Mouse (Mus musculus): Measurements from ENCODE around the gene Mical2.

The Mical2 gene

DNA sequence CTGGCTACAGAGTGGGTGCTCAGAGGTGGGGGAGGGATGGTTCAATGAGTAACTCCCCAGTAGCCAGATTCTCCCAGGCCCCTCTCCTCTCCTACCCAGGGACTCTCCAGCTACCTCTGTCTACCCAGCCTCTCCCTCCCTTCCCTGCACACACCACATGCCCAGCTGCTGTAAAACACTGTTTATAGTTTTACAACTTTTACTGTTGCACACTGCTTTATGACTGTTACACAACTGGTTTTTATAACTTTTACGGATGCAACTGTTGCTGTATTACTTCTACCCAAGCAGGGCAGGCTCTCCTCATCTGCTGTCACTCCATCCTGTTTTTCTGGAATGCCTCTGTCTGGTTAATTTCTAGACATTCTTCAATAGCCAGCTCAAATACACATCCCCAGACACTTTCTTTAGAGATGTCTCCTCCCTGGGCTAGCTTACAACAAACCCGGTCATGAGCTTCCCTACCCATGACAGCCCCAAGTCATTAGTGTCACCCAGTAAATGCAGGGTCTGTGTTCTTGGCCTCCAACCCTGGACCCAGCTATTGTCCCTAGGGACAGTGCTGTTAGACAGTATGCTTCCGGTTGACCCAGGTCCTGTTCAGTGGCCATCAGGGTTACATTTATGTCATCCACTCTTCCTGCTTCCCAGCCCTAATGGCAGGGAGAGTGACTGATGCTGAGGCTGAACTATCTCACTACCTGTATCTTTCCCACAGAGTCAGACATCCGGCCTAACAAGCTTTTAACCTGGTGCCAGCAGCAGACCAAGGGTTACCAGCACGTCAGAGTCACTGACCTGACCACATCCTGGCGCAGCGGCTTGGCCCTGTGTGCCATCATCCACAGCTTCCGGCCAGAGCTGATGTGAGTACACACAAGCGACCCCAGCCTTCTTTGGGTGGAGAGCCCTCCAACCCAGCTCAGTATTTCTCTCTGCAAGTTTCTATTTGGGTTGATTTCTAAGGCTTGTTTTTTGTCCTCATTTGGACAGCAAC lies 96.4 kb downstream of the Mical2 start:
- peaks cover 15% of the 10 kb centered on the region for H3K9me3 ChIP-seq (ENCODE audit: low read length)
- no peak overlapping the region for H3K4me3 ChIP-seq (replicated peaks; ENCODE audit: low read length)
- H3K4me1 ChIP-seq (replicated peaks; ENCODE audit: low read depth, low read length), result no peaks in the 10 kb centered on the region
- no peak for TF ChIP-seq POU5F1 (IDR thresholded peaks at IDR 0.05; ENCODE audit: borderline replicate concordance, low read length)
- no peak for TF ChIP-seq NANOG (IDR thresholded peaks at IDR 0.05; ENCODE audit: borderline replicate concordance, low read length)
- TF ChIP-seq CTCF (conservative IDR thresholded peaks at IDR 0.05; ENCODE audit: low read length), result no peak
- H3K27me3 ChIP-seq (ENCODE audit: insufficient read depth, low read length), result no peaks in the 10 kb centered on the region
- no peaks in the 10 kb centered on the region for H3K36me3 ChIP-seq (ENCODE audit: insufficient read depth, low read length)

DNA sequence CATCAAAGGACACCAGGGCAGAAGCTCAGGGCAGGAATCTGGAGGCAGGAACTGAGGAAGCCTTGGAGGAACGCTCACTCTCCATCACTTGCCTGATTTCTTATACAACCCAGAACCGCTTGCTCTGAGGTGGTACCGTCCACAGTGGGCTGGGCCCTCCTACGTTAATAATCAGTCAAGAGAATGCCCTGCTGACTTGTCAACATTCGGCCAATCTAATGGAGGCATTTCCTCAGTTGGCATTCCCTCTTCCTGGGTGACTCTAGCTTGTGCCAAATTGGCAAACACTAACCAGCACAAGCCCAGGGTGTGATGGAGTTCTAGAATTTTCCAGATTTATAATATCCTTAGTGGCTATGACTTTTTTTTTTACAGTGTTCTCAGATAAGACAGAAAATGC lies 98.9 kb downstream of the Mical2 start:
- Histone ChIP-seq H3K9me3 (ENCODE audit: low read length) (peaks cover 6% of the 10 kb centered on the region), H3K36me3 (ENCODE audit: insufficient read depth, low read length) (no peaks in the 10 kb centered on the region), H3K4me1 (replicated peaks; ENCODE audit: low read depth, low read length) (no peaks in the 10 kb centered on the region), H3K27me3 (ENCODE audit: insufficient read depth, low read length) (no peaks in the 10 kb centered on the region), H3K4me3 (replicated peaks; ENCODE audit: low read length) (no peak overlapping the region)
- TF ChIP-seq POU5F1 (IDR thresholded peaks at IDR 0.05; ENCODE audit: borderline replicate concordance, low read length) (no peak), CTCF (conservative IDR thresholded peaks at IDR 0.05; ENCODE audit: low read length) (no peak), NANOG (IDR thresholded peaks at IDR 0.05; ENCODE audit: borderline replicate concordance, low read length) (no peak)

DNA sequence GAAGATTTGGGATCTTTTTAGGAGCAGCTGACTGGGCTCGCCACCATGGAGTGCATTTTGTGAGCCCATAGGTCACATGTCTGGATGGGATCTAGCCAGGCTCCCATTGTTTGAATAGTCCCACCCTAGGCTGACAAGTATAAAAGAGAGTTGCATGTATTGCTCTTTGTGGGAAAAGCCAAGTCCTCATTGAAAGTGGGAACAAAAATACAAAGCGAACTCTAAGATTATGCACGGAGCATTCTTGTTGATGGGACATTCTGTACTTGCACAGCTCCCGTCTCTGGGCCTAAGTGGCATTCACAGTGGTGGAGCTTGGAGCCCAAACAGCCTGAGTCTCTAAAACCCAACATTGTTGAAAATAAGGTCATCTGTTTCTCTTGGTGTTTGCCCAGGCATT lies 101.2 kb downstream of the Mical2 start:
- Histone ChIP-seq H3K4me3 (replicated peaks; ENCODE audit: low read length) (no peak overlapping the region), H3K36me3 (ENCODE audit: insufficient read depth, low read length) (no peaks in the 10 kb centered on the region), H3K27me3 (ENCODE audit: insufficient read depth, low read length) (peaks cover 3% of the 10 kb centered on the region; the same call in 1 of the 2 replicates), H3K9me3 (ENCODE audit: low read length) (no peaks in the 10 kb centered on the region), H3K4me1 (replicated peaks; ENCODE audit: low read depth, low read length) (no peaks in the 10 kb centered on the region)
- TF ChIP-seq NANOG (IDR thresholded peaks at IDR 0.05; ENCODE audit: borderline replicate concordance, low read length), result no peak
- TF ChIP-seq POU5F1 (IDR thresholded peaks at IDR 0.05; ENCODE audit: borderline replicate concordance, low read length), result no peak
- TF ChIP-seq CTCF (conservative IDR thresholded peaks at IDR 0.05; ENCODE audit: low read length), result no peak

DNA sequence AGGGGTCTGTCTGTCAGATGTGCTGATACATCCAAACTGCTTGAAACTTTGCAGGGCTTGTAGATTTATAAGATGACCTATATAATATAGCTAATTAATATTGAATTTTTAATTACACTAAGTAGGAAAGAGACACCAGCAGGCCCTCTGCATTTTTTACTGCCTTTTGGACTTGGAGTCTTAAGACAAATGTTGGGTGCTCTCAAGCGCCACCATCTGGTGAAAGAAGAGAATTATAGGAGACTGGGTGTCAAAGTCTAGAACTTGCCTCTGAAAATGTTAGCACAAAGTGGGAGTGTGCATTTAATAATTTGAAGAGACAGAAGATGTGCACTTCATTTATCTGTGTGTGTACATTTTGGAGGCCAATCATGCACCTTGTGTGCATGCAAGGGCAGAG lies 103.3 kb downstream of the Mical2 start:
- no peaks in the 10 kb centered on the region for H3K9me3 ChIP-seq (ENCODE audit: low read length)
- no peaks in the 10 kb centered on the region for H3K4me1 ChIP-seq (replicated peaks; ENCODE audit: low read depth, low read length)
- no peak overlapping the region for H3K4me3 ChIP-seq (replicated peaks; ENCODE audit: low read length)
- peaks cover 11% of the 10 kb centered on the region for H3K27me3 ChIP-seq (ENCODE audit: insufficient read depth, low read length)
- TF ChIP-seq CTCF (conservative IDR thresholded peaks at IDR 0.05; ENCODE audit: low read length) (peak; percentile 65), POU5F1 (IDR thresholded peaks at IDR 0.05; ENCODE audit: borderline replicate concordance, low read length) (no peak)
- no peaks in the 10 kb centered on the region for H3K36me3 ChIP-seq (ENCODE audit: insufficient read depth, low read length)

DNA sequence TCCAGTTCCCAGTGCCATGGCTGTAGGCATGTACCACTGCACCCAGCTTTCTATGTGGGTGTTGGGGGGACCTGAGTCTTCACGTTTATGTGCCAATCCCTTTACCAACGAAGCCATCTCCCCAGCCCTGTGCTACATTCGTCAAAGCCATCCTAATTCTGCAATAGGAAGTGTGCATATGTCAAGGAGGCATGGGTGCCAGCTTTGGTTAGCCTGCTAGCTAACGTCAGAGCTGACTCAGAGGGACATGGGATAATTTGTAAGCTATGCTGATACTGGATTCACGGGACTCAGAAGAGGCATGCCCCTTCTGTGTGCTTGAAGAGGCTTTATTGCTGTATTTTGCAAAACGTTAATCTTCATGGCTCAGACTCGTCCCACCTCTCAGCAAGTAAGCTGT lies 103.8 kb downstream of the Mical2 start:
- no peaks in the 10 kb centered on the region for H3K9me3 ChIP-seq (ENCODE audit: low read length)

DNA sequence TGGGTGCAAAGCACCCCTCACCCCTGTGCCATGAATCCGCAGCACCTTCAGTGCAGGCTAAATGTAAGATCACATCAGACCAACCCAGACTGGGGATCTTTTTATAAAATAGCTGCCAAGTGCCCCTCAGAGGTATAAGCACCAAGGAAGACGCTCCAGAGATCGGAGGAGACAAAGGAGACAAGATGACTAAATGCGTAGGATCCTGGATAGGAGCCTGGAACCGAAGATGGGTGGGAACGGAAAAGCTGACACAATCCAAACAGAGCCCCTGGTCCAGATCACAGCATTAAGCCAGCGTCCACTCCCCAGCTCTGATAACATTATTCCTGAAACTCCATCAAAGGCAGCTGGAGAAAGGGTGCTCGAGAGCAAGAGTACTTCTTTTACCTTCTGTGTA lies 105.3 kb downstream of the Mical2 start:
- H3K27me3 ChIP-seq (ENCODE audit: insufficient read depth, low read length), result peaks cover 13% of the 10 kb centered on the region
- TF ChIP-seq CTCF (conservative IDR thresholded peaks at IDR 0.05; ENCODE audit: low read length), result no peak
- TF ChIP-seq NANOG (IDR thresholded peaks at IDR 0.05; ENCODE audit: borderline replicate concordance, low read length), result no peak
- TF ChIP-seq POU5F1 (IDR thresholded peaks at IDR 0.05; ENCODE audit: borderline replicate concordance, low read length), result no peak
- H3K9me3 ChIP-seq (ENCODE audit: low read length), result no peaks in the 10 kb centered on the region
- no peaks in the 10 kb centered on the region for H3K36me3 ChIP-seq (ENCODE audit: insufficient read depth, low read length)
- H3K4me1 ChIP-seq (replicated peaks; ENCODE audit: low read depth, low read length), result no peaks in the 10 kb centered on the region
- H3K4me3 ChIP-seq (replicated peaks; ENCODE audit: low read length), result no peak overlapping the region

More for the DNA sequence above, 103.8 kb downstream of the Mical2 start:
- TF ChIP-seq NANOG (IDR thresholded peaks at IDR 0.05; ENCODE audit: borderline replicate concordance, low read length), result no peak
- TF ChIP-seq POU5F1 (IDR thresholded peaks at IDR 0.05; ENCODE audit: borderline replicate concordance, low read length), result no peak
- no peak for TF ChIP-seq CTCF (conservative IDR thresholded peaks at IDR 0.05; ENCODE audit: low read length)
- H3K4me1 ChIP-seq (replicated peaks; ENCODE audit: low read depth, low read length), result no peaks in the 10 kb centered on the region
- no peak overlapping the region for H3K4me3 ChIP-seq (replicated peaks; ENCODE audit: low read length)
- peaks cover 11% of the 10 kb centered on the region for H3K27me3 ChIP-seq (ENCODE audit: insufficient read depth, low read length)
- no peaks in the 10 kb centered on the region for H3K36me3 ChIP-seq (ENCODE audit: insufficient read depth, low read length)

DNA sequence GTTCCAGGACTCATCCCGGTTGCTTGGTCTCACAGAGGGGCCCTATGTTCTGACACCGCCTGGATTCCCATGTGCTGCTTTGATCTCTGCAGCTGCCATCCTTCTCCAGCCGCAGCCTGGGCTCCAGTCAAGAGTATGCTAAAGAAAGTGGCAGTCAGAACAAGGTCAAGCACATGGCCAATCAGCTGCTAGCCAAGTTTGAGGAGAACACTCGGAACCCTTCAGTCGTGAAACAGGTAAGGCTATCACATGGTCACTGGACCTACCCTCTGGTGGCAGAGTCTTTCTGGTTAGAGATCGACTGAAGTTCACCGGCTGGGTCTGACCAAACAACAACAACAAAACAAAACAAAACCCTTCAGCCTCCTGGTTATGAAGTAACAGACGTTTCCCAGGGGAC lies 106.1 kb downstream of the Mical2 start:
- H3K9me3 ChIP-seq (ENCODE audit: low read length), result no peaks in the 10 kb centered on the region; the same call in 1 of the 2 replicates
- peaks cover 18% of the 10 kb centered on the region for H3K27me3 ChIP-seq (ENCODE audit: insufficient read depth, low read length)
- no peaks in the 10 kb centered on the region for H3K4me1 ChIP-seq (replicated peaks; ENCODE audit: low read depth, low read length)
- H3K36me3 ChIP-seq (ENCODE audit: insufficient read depth, low read length), result no peaks in the 10 kb centered on the region
- no peak overlapping the region for H3K4me3 ChIP-seq (replicated peaks; ENCODE audit: low read length)
- no peak for TF ChIP-seq POU5F1 (IDR thresholded peaks at IDR 0.05; ENCODE audit: borderline replicate concordance, low read length)
- no peak for TF ChIP-seq CTCF (conservative IDR thresholded peaks at IDR 0.05; ENCODE audit: low read length)
- no peak for TF ChIP-seq NANOG (IDR thresholded peaks at IDR 0.05; ENCODE audit: borderline replicate concordance, low read length)

DNA sequence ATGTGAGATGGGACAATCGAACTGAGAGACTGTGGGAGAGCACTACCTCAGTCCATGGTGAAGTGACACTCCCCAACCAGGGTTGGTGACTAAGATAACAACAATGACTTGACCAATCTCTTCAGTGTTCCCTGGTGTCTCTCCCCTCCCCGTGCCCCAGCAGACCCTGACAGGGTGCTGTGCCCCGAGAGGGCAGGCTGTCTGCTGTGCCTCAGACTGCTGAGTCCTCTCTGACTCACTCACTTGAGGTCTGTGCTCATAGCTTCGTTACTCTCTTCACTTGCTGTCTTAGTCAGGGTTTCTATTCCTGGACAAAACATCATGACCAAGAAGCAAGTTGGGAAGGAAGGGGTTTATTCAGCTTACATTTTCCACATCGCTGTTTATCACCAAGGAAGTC lies 106.8 kb downstream of the Mical2 start:
- no peaks in the 10 kb centered on the region for H3K36me3 ChIP-seq (ENCODE audit: insufficient read depth, low read length)
- TF ChIP-seq POU5F1 (IDR thresholded peaks at IDR 0.05; ENCODE audit: borderline replicate concordance, low read length), result no peak
- TF ChIP-seq NANOG (IDR thresholded peaks at IDR 0.05; ENCODE audit: borderline replicate concordance, low read length), result no peak
- no peak for TF ChIP-seq CTCF (conservative IDR thresholded peaks at IDR 0.05; ENCODE audit: low read length)
- no peaks in the 10 kb centered on the region for H3K4me1 ChIP-seq (replicated peaks; ENCODE audit: low read depth, low read length)
- no peak overlapping the region for H3K4me3 ChIP-seq (replicated peaks; ENCODE audit: low read length)
- H3K27me3 ChIP-seq (ENCODE audit: insufficient read depth, low read length), result peaks cover 18% of the 10 kb centered on the region
- H3K9me3 ChIP-seq (ENCODE audit: low read length), result no peaks in the 10 kb centered on the region; the same call in 1 of the 2 replicates

All from E14TG2a.4 (cell line).